Mouse (Mus musculus) neural tube, embryonic 14.5 days (tissue): ENCODE data around the gene Bdnf. TPM values are rescaled to one million over a fixed set of nuclear protein-coding genes. Genes with fewer than 3 reads are reported as not detected.

Source experiments
- ATAC-seq: fragments of 200-750 bp; cut with Nextera tagmentation; 2 replicates; pipeline ENCODE4 v1.8.0; 2017; ENCODE audit warnings: low read depth, mild to moderate bottlenecking, moderate TSS enrichment, moderate library complexity
- H3K27ac ChIP-seq: fragments of 300-500 bp; sonication (generic); 2 replicates; pipeline ENCODE4 v1.5.1; 2014; ENCODE audit warnings: low read depth, mild to moderate bottlenecking, control low read depth, low read length, moderate library complexity, mixed read lengths
- H3K27me3 ChIP-seq: fragments of 300-500 bp; sonication (generic); 2 replicates; pipeline ENCODE4 v1.6.1; 2014; ENCODE audit warnings: low read length; ENCODE audit not compliant: control insufficient read depth, insufficient read depth
- H3K36me3 ChIP-seq: fragments of 300-500 bp; sonication (generic); 2 replicates; pipeline ENCODE4 v1.6.1; 2014; ENCODE audit warnings: low read length, mixed read lengths; ENCODE audit not compliant: control insufficient read depth, insufficient read depth
- H3K4me1 ChIP-seq: fragments of 300-500 bp; sonication (generic); 2 replicates; pipeline ENCODE4 v1.6.1; 2014; ENCODE audit warnings: low read length; ENCODE audit not compliant: control insufficient read depth, insufficient read depth
- H3K4me2 ChIP-seq: fragments of 300-500 bp; sonication (generic); 2 replicates; pipeline ENCODE4 v1.6.1; 2014; ENCODE audit warnings: mild to moderate bottlenecking, low read depth, low read length, control low read depth
- H3K4me3 ChIP-seq: fragments of 300-500 bp; sonication (generic); 2 replicates; pipeline ENCODE4 v1.5.1; 2014; ENCODE audit warnings: low read depth, low read length, control low read depth, mixed read lengths
- H3K9ac ChIP-seq: fragments of 300-500 bp; sonication (generic); replicated peaks from 2 replicates; pipeline ENCODE4 v1.6.1; 2014; ENCODE audit warnings: low read depth, mild to moderate bottlenecking, control low read depth, low read length, mixed read lengths
- H3K9me3 ChIP-seq: fragments of 300-500 bp; sonication (generic); 2 replicates; pipeline ENCODE4 v1.6.1; 2016; ENCODE audit warnings: low read length; ENCODE audit not compliant: control insufficient read depth
- WGBS: fragments of 180-500 bp; shearing (Covaris S2); extraction: QIAGEN DNeasy Blood & Tissue Kit; methylation state at CpG from one replicate; pipeline ENCODE4 v1.1.7; 2014; 5-methylcytosine and 5-hydroxymethylcytosine counted together
- polyA plus RNA-seq: library from polyadenylated mRNA; unstranded; fragments of >200 nt; fragmentation: Nextera tagmentation; extraction: Ambion mirVana; gene quantifications from 2 replicates; pipeline ENCODE4 v1.2.1, GENCODE M21; 2014

Gene Bdnf
- polyA plus RNA-seq, result 5.0 and 5.7 TPM in 2 replicates

- Histone ChIP-seq H3K4me2 (peak within 1 kb of the TSS; percentile 95), H3K4me1 (peaks cover 6% of the 10 kb centered on the region; the same call in 1 of the 2 replicates), H3K4me3 (peak within 1 kb of the TSS; percentile 58), H3K9me3 (no peaks in the 10 kb centered on the region), H3K27me3 (peaks cover 34% of the 10 kb centered on the region), H3K9ac (no peak within 1 kb of the TSS), H3K27ac (no peak within 1 kb of the TSS), H3K36me3 (no peaks in the 10 kb centered on the region)
- under 1% methylated on average over 15 of the region's 15 CpGs for WGBS
- no peak for ATAC-seq
Observed at GRCm38 (mm10) chr2:109674532-109674931, at the start of gene Bdnf. Gene Bdnf (plus strand): TSS chr2:109674700.

DNA sequence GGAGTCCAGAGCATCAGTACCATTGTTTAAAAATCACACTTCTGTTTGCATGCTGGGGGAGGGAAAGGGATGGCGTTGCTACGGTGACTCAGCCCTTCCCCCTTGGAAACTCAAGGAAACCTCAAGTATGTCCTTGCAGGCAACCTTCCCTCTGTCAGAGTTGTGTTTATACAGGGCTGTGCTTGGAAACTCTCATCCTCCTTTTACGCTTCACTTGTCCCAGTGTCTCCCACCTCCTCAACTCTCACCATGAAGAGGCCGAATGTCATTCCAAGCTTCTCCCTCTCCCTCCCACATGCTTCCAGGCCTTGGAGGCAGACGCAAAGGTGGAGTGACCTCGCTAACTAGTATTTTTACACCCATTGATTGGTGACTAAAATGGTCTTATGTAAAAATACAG lies 47.6 kb upstream of the Bdnf start:
- no peaks in the 10 kb centered on the region for H3K4me1 ChIP-seq
- H3K27me3 ChIP-seq, result no peaks in the 10 kb centered on the region
- no peak for ATAC-seq
- WGBS, result 74% methylated on average over 6 of the region's 6 CpGs
- H3K27ac ChIP-seq, result no peak overlapping the region
- no peaks in the 10 kb centered on the region for H3K36me3 ChIP-seq
- H3K9me3 ChIP-seq, result no peaks in the 10 kb centered on the region
- no peak overlapping the region for H3K4me3 ChIP-seq
- H3K4me2 ChIP-seq, result no peak overlapping the region
- no peak overlapping the region for H3K9ac ChIP-seq

- Histone ChIP-seq H3K4me1 (peaks cover 6% of the 10 kb centered on the region; the same call in 1 of the 2 replicates), H3K4me2 (peak overlapping the region; percentile 83), H3K27me3 (peaks cover 34% of the 10 kb centered on the region), H3K36me3 (no peaks in the 10 kb centered on the region), H3K4me3 (peak overlapping the region; percentile 39), H3K9ac (no peak overlapping the region), H3K27ac (no peak overlapping the region), H3K9me3 (no peaks in the 10 kb centered on the region)
- under 1% methylated on average over 48 of the region's 48 CpGs for WGBS
- ATAC-seq, result no peak
Observed at GRCm38 (mm10) chr2:109673509-109674455, 718 bp upstream of the Bdnf start.

DNA sequence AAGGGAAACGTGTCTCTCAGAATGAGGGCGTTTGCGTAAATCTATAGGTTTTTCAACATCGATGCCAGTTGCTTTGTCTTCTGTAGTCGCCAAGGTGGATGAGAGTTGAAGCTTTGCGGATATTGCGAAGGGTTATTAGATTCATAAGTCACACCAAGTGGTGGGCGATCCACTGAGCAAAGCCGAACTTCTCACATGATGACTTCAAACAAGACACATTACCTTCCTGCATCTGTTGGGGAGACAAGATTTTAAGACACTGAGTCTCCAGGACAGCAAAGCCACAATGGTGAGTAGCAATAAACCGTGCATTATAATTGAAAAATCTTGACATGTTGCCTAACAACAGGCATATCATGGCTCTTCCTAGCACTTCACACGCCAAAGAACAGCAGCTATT lies 551 bp downstream of the Bdnf start:
- WGBS, result 9% methylated on average over 11 of the region's 11 CpGs
- ATAC-seq, result no peak
- Histone ChIP-seq H3K27ac (no peak overlapping the region), H3K9ac (no peak overlapping the region), H3K36me3 (no peaks in the 10 kb centered on the region), H3K4me1 (peaks cover 6% of the 10 kb centered on the region; the same call in 1 of the 2 replicates), H3K9me3 (no peaks in the 10 kb centered on the region), H3K4me3 (0 out of 2 replicates have a peak overlapping the region, but pooled peaks have one; percentile 58), H3K27me3 (peaks cover 34% of the 10 kb centered on the region), H3K4me2 (peak overlapping the region; percentile 83; the same call in 1 of the 2 replicates)

GRCm38 (mm10) chr2:109675973-109676617 lies 1.6 kb downstream of the Bdnf start:
- 2% methylated on average over 29 of the region's 29 CpGs for WGBS
- no peak for ATAC-seq
- peak overlapping the region; percentile 58 for H3K4me3 ChIP-seq
- H3K36me3 ChIP-seq, result no peaks in the 10 kb centered on the region
- H3K9me3 ChIP-seq, result no peaks in the 10 kb centered on the region
- peak overlapping the region; percentile 95 for H3K4me2 ChIP-seq
- H3K4me1 ChIP-seq, result peaks cover 6% of the 10 kb centered on the region; the same call in 1 of the 2 replicates
- peaks cover 34% of the 10 kb centered on the region for H3K27me3 ChIP-seq
- no peak overlapping the region for H3K27ac ChIP-seq
- H3K9ac ChIP-seq, result peak overlapping the region; percentile 84; the same call in 1 of the 2 replicates

GRCm38 (mm10) chr2:109676618-109676974 lies 2.1 kb downstream of the Bdnf start:
- no peaks in the 10 kb centered on the region for H3K36me3 ChIP-seq
- peaks cover 34% of the 10 kb centered on the region for H3K27me3 ChIP-seq
- peak overlapping the region; percentile 95 for H3K4me2 ChIP-seq
- H3K9me3 ChIP-seq, result no peaks in the 10 kb centered on the region
- peak overlapping the region; percentile 84 for H3K9ac ChIP-seq
- 1% methylated on average over 6 of the region's 6 CpGs for WGBS
- ATAC-seq, result no peak; the same call in 1 of the 2 replicates
- H3K4me1 ChIP-seq, result peaks cover 6% of the 10 kb centered on the region; the same call in 1 of the 2 replicates
- H3K4me3 ChIP-seq, result peak overlapping the region; percentile 58
- peak overlapping the region; percentile 96; the same call in 1 of the 2 replicates for H3K27ac ChIP-seq

DNA sequence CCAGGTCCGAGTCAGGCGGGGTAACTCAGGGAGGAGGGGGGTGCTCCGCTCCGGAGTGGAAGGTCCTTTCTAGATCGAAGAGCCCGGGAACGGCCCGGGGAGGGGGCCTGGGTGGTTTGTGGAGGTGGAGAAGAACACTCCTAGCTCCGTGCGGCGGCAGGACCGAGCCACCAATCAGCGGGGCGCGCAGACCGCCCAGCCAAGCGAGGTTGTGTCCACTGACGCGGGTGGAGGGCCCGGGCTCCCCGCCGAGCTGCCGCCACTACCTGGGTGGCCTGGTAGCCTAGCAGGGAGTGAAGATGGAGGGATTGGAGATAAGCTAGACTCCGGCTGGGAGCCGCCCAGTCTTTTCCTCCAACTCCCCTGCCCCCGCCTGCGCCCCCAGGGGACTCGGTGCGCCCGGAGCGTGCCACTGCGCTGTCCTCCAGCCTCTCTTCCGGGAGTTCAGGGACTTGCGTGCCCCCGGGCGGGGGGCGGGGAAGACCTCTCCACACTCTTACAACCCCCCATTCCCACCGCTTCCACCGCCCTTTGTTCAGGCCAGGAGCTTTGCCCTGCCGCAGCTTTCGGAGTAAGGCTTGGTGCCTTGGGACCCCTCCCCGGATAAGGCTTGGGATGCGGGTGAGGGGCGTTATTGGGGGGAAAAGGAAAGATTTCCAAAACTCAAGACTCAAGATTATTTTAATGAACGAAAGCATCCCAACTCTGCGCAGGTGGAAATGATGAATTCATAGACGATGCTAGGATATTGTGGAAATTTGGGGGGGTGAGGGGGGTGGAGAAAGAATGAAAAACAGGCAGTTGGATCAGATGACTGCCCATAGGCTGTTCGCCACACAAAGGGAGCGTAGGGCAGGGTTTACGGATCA lies 3.0 kb downstream of the Bdnf start:
- H3K9ac ChIP-seq, result peak overlapping the region; percentile 84
- no peaks in the 10 kb centered on the region for H3K36me3 ChIP-seq
- peaks cover 6% of the 10 kb centered on the region; the same call in 1 of the 2 replicates for H3K4me1 ChIP-seq
- peak overlapping the region; percentile 96 for H3K27ac ChIP-seq
- H3K27me3 ChIP-seq, result peaks cover 34% of the 10 kb centered on the region
- WGBS, result under 1% methylated on average over 44 of the region's 50 CpGs
- peak overlapping the region; percentile 58 for H3K4me3 ChIP-seq
- peak; percentile 70 for ATAC-seq
- H3K9me3 ChIP-seq, result no peaks in the 10 kb centered on the region
- peak overlapping the region; percentile 95 for H3K4me2 ChIP-seq

GRCm38 (mm10) chr2:109678090-109678409 lies 3.5 kb downstream of the Bdnf start:
- H3K9me3 ChIP-seq, result no peaks in the 10 kb centered on the region
- H3K9ac ChIP-seq, result peak overlapping the region; percentile 84
- peaks cover 6% of the 10 kb centered on the region; the same call in 1 of the 2 replicates for H3K4me1 ChIP-seq
- H3K4me2 ChIP-seq, result peak overlapping the region; percentile 95
- peak overlapping the region; percentile 58 for H3K4me3 ChIP-seq
- no peaks in the 10 kb centered on the region for H3K36me3 ChIP-seq
- WGBS, result 0% methylated on average over 17 of the region's 18 CpGs
- H3K27me3 ChIP-seq, result peaks cover 32% of the 10 kb centered on the region
- peak overlapping the region; percentile 96 for H3K27ac ChIP-seq
- ATAC-seq, result peak; percentile 95
